Mouse (Mus musculus): Measurements from ENCODE around the gene Tamm41.

DNA sequence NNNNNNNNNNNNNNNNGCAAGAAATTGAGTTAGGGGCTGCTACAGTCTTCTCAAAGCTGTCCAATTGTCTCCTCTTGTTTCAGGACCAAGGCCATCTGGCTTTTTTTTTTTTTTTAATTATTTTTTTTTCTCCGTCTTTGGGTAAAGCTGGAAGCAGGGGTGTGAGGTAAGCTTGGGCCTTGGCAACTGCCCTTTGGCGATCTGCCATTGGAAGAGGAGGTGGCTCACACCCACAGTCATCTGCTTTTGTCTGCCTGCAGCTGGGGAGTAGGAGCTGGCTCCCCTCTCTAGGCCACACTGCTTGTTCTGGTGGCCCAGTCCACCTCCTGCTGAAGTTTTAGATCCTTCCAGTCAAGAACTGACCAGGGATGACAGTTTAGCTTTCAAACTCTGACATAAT lies 34.3 kb upstream of the Tamm41 start:
- TF ChIP-seq POLR2A (IDR thresholded peaks at IDR 0.05; ENCODE audit: borderline replicate concordance, extremely low read depth, low read depth, low read length) (no peak), CTCF (IDR thresholded peaks at IDR 0.05; ENCODE audit: insufficient read depth, low read length) (no peak)
